20 mouse cellular contexts compared by ENCODE assay signal in genomic region chr9:86188873-86189272, GRCm38 (mm10).
A peak's percentile ranks its signal among the peaks of the same experiment; 100 is the strongest.
DNase-seq lines count a peak whose midpoint lies in the region; ATAC-seq lines count a peak whose summit lies in the region.
"Had no signal": no experiment of that assay in that cellular context is flagged by ENCODE, and none has a peak within 500 bp of the region (broad histone marks: within the 10 kb centered on the region; RNA-seq: fewer than 3 reads in every experiment).

No protein-coding gene starts in this region.

- H3K4me2 ChIP-seq in forebrain, embryonic 13.5 days: no peak overlapping the region
- H3K4me2 ChIP-seq in forebrain, embryonic 15.5 days (replicated peaks): no peak overlapping the region
- no peak overlapping the region for H3K4me2 ChIP-seq in limb, embryonic 12.5 days
- no peak overlapping the region for H3K4me2 ChIP-seq in midbrain, embryonic 14.5 days (ENCODE audit: low read length)
- H3K4me2 ChIP-seq in midbrain, embryonic 16.5 days (ENCODE audit: low read length): no peak overlapping the region
- H3K4me2 ChIP-seq: embryonic facial prominence, embryonic 13.5 days; heart, embryonic 11.5 days; heart, embryonic 15.5 days had no signal

- ATAC-seq in forebrain, embryonic 13.5 days: 0 out of 2 replicates have a peak, but pooled peaks have one; percentile 8
- no peak for ATAC-seq in forebrain, embryonic 15.5 days (replicated peaks)
- no peak for ATAC-seq in limb, embryonic 12.5 days (ENCODE audit: insufficient number of reproducible peaks, insufficient read depth, low FRiP score, low TSS enrichment, low read depth)
- no peak; the same call in 1 of the 2 replicates for ATAC-seq in midbrain, embryonic 14.5 days (ENCODE audit: low FRiP score, low TSS enrichment)
- 0 out of 2 replicates have a peak, but pooled peaks have one; percentile 36 for ATAC-seq in midbrain, embryonic 16.5 days
- no peak for ATAC-seq in megakaryocyte, adult 5-6 weeks (ENCODE audit: poor library complexity, severe bottlenecking)
- ATAC-seq: hindbrain, embryonic 16.5 days had no signal

- H3K36me3 ChIP-seq in forebrain, embryonic 13.5 days (ENCODE audit: poor library complexity, severe bottlenecking): no peaks in the 10 kb centered on the region
- H3K36me3 ChIP-seq in forebrain, embryonic 15.5 days: no peaks in the 10 kb centered on the region
- no peaks in the 10 kb centered on the region for H3K36me3 ChIP-seq in limb, embryonic 12.5 days
- no peaks in the 10 kb centered on the region for H3K36me3 ChIP-seq in limb, embryonic 10.5 days
- H3K36me3 ChIP-seq in midbrain, embryonic 14.5 days (ENCODE audit: control insufficient read depth, insufficient read depth, low read length): no peaks in the 10 kb centered on the region
- H3K36me3 ChIP-seq in midbrain, embryonic 16.5 days (ENCODE audit: control insufficient read depth, insufficient read depth, low read length): no peaks in the 10 kb centered on the region
- H3K36me3 ChIP-seq: embryonic facial prominence, embryonic 13.5 days; heart, embryonic 15.5 days had no signal

- H3K4me1 ChIP-seq in forebrain, embryonic 13.5 days: peaks cover 17% of the 10 kb centered on the region
- no peaks in the 10 kb centered on the region for H3K4me1 ChIP-seq in forebrain, embryonic 15.5 days
- 0 out of 2 replicates have a peak, but pooled peaks cover 4% of the 10 kb centered on the region for H3K4me1 ChIP-seq in limb, embryonic 12.5 days (replicated peaks)
- no peaks in the 10 kb centered on the region for H3K4me1 ChIP-seq in limb, embryonic 10.5 days
- peaks cover 11% of the 10 kb centered on the region for H3K4me1 ChIP-seq in midbrain, embryonic 14.5 days (ENCODE audit: control insufficient read depth, insufficient read depth, low read length)
- H3K4me1 ChIP-seq in midbrain, embryonic 16.5 days (ENCODE audit: control insufficient read depth, insufficient read depth, low read length): peaks cover 9% of the 10 kb centered on the region; the same call in 1 of the 2 replicates
- H3K4me1 ChIP-seq: embryonic facial prominence, embryonic 13.5 days; heart, embryonic 15.5 days had no signal

- H3K9ac ChIP-seq in forebrain, embryonic 13.5 days: no peak overlapping the region
- H3K9ac ChIP-seq in forebrain, embryonic 15.5 days (replicated peaks): no peak overlapping the region
- no peak overlapping the region for H3K9ac ChIP-seq in limb, embryonic 12.5 days (replicated peaks)
- no peak overlapping the region for H3K9ac ChIP-seq in midbrain, embryonic 14.5 days (replicated peaks; ENCODE audit: low read length)
- H3K9ac ChIP-seq in midbrain, embryonic 16.5 days (ENCODE audit: low read depth, low read length): no peak overlapping the region
- H3K9ac ChIP-seq: embryonic facial prominence, embryonic 13.5 days; heart, embryonic 15.5 days had no signal

- no peaks in the 10 kb centered on the region for H3K27me3 ChIP-seq in forebrain, embryonic 13.5 days
- H3K27me3 ChIP-seq in forebrain, embryonic 15.5 days: no peaks in the 10 kb centered on the region
- no peaks in the 10 kb centered on the region for H3K27me3 ChIP-seq in limb, embryonic 12.5 days
- H3K27me3 ChIP-seq in limb, embryonic 10.5 days (ENCODE audit: low read depth, poor library complexity, severe bottlenecking): no peaks in the 10 kb centered on the region
- H3K27me3 ChIP-seq in midbrain, embryonic 14.5 days (ENCODE audit: control insufficient read depth, insufficient read depth, low read length): no peaks in the 10 kb centered on the region
- H3K27me3 ChIP-seq in midbrain, embryonic 16.5 days (ENCODE audit: control insufficient read depth, insufficient read depth, low read depth, low read length): no peaks in the 10 kb centered on the region
- H3K27me3 ChIP-seq: embryonic facial prominence, embryonic 13.5 days; heart, embryonic 15.5 days had no signal

- no peak for DNase-seq in limb, embryonic 10.5 days (ENCODE audit: low spot score)
- DNase-seq in midbrain, embryonic 14.5 days: peak; percentile 19
- DNase-seq: adrenal gland, adult 2 months; adrenal gland, postnatal 36 days; cerebellum, adult 11 months; cerebellum, adult 8-10 months; cerebellum, postnatal 14 days; gastrocnemius, postnatal 10 days; heart, adult 2 months; heart, postnatal 14 days; kidney, adult 11 months had no signal

- H3K4me3 ChIP-seq in forebrain, embryonic 13.5 days: no peak overlapping the region
- no peak overlapping the region for H3K4me3 ChIP-seq in forebrain, embryonic 15.5 days
- no peak overlapping the region for H3K4me3 ChIP-seq in limb, embryonic 12.5 days (replicated peaks)
- no peak overlapping the region for H3K4me3 ChIP-seq in limb, embryonic 10.5 days
- no peak overlapping the region for H3K4me3 ChIP-seq in midbrain, embryonic 14.5 days (replicated peaks; ENCODE audit: low read depth, low read length)
- no peak overlapping the region for H3K4me3 ChIP-seq in midbrain, embryonic 16.5 days (ENCODE audit: low read depth, low read length)
- H3K4me3 ChIP-seq: embryonic facial prominence, embryonic 13.5 days; heart, adult 2 months; heart, embryonic 15.5 days had no signal

- H3K9me3 ChIP-seq in forebrain, embryonic 13.5 days (replicated peaks): no peaks in the 10 kb centered on the region
- H3K9me3 ChIP-seq in forebrain, embryonic 15.5 days: no peaks in the 10 kb centered on the region
- H3K9me3 ChIP-seq in limb, embryonic 12.5 days: no peaks in the 10 kb centered on the region
- no peaks in the 10 kb centered on the region for H3K9me3 ChIP-seq in limb, embryonic 10.5 days (replicated peaks)
- H3K9me3 ChIP-seq in midbrain, embryonic 14.5 days (ENCODE audit: control insufficient read depth, low read length): no peaks in the 10 kb centered on the region
- no peaks in the 10 kb centered on the region for H3K9me3 ChIP-seq in midbrain, embryonic 16.5 days (replicated peaks; ENCODE audit: control insufficient read depth, low read length, poor library complexity, severe bottlenecking)
- H3K9me3 ChIP-seq: embryonic facial prominence, embryonic 13.5 days; heart, embryonic 15.5 days had no signal

- H3K27ac ChIP-seq in forebrain, embryonic 13.5 days: no peak overlapping the region
- H3K27ac ChIP-seq in forebrain, embryonic 15.5 days (replicated peaks): no peak overlapping the region
- 0 out of 2 replicates have a peak overlapping the region, but pooled peaks have one; percentile 26 for H3K27ac ChIP-seq in limb, embryonic 12.5 days
- H3K27ac ChIP-seq in limb, embryonic 10.5 days: no peak overlapping the region
- H3K27ac ChIP-seq in midbrain, embryonic 14.5 days (replicated peaks; ENCODE audit: low read depth, low read length): no peak overlapping the region
- no peak overlapping the region for H3K27ac ChIP-seq in midbrain, embryonic 16.5 days (ENCODE audit: low read length)
- H3K27ac ChIP-seq: embryonic facial prominence, embryonic 13.5 days; heart, adult 2 months; heart, embryonic 15.5 days had no signal

- WGBS in forebrain, embryonic 13.5 days: 2% methylated on average over 2 of the region's 2 CpGs
- 1% methylated on average over 2 of the region's 2 CpGs for WGBS in forebrain, embryonic 15.5 days
- WGBS in limb, embryonic 12.5 days: 35% methylated on average over 2 of the region's 2 CpGs
- WGBS in limb, embryonic 10.5 days: 66% methylated on average over 2 of the region's 2 CpGs
- WGBS in midbrain, embryonic 14.5 days: 1% methylated on average over 2 of the region's 2 CpGs
- 2% methylated on average over 2 of the region's 2 CpGs for WGBS in midbrain, embryonic 16.5 days

Comparison
In these comparisons a context has a peak if more than half of its experiments do, and no peak if none do; other contexts are left out.
1. ATAC-seq: peak in forebrain, embryonic 13.5 days (single experiment) and midbrain, embryonic 16.5 days (single experiment); none in forebrain, embryonic 15.5 days (single experiment), limb, embryonic 12.5 days (single experiment), midbrain, embryonic 14.5 days (single experiment) and megakaryocyte, adult 5-6 weeks (single experiment).